Mouse (Mus musculus) heart, postnatal 0 days (tissue): ENCODE results near the gene Ttc21a.

Experiments
- CTCF ChIP-seq: IDR thresholded peaks from 2 replicates; pipeline ENCODE4 v1.5.1; 2016; ENCODE audit warnings: antibody characterized with exemption, control low read depth, low read depth
- EP300 ChIP-seq: IDR thresholded peaks from 2 replicates; pipeline ENCODE4 v1.6.1; 2016; ENCODE audit warnings: antibody characterized with exemption, low read depth

- TF ChIP-seq EP300: no peak
- TF ChIP-seq CTCF: no peak
These were observed 47.2 kb downstream of the Ttc21a start, which contains the start of gene Csrnp1 for GRCm38 (mm10) chr9:119984536-119985011.
